In genomic region chr1:61187381-61188100, GRCm38 (mm10) we compare ENCODE assay signal across 17 mouse cellular contexts.
DNase-seq lines count a peak whose midpoint lies in the region.
"Had no signal": no experiment of that assay in that cellular context is flagged by ENCODE, and none has a peak within 500 bp of the region (broad histone marks: within the 10 kb centered on the region; RNA-seq: fewer than 3 reads in every experiment).

No protein-coding gene starts in this region.

- H3K36me3 ChIP-seq in limb, embryonic 10.5 days = no peaks in the 10 kb centered on the region
- H3K36me3 ChIP-seq: embryonic facial prominence, embryonic 10.5 days; heart, embryonic 13.5 days; hindbrain, embryonic 13.5 days had no signal

- H3K4me3 ChIP-seq in limb, embryonic 10.5 days = no peak overlapping the region
- H3K4me3 ChIP-seq: embryonic facial prominence, embryonic 10.5 days; forebrain, embryonic 13.5 days; heart, embryonic 13.5 days; hindbrain, embryonic 13.5 days had no signal

- intact Hi-C loops in gastrocnemius, postnatal 14 days (cut with DNase I; ENCODE audit: low total_unique reads) = loop anchor here (10.0 kb wide), 1 partner anchor 587 kb away; no protein-coding TSS in a partner anchor
- intact Hi-C loops in heart, postnatal 10 days (cut with DNase I) = loop anchor here (10.0 kb wide), 1 partner anchor 1217 kb away; no protein-coding TSS in a partner anchor

- peak; percentile 32 for DNase-seq in gastrocnemius, adult 18-20 months (ENCODE audit: low spot score)
- DNase-seq in gastrocnemius, postnatal 14 days = no peak
- peak; percentile 46 for DNase-seq in heart, adult 8-10 months (ENCODE audit: low spot score)
- DNase-seq in heart, postnatal 10 days = no peak
- peak; percentile 24 for DNase-seq in brain, adult 2 months (ENCODE audit: low read depth, low spot score)
- peak; percentile 15 for DNase-seq in limb, embryonic 10.5 days (ENCODE audit: low spot score)
- no peak for DNase-seq in right cerebral cortex, postnatal 10 days (ENCODE audit: low spot score in 2 of 2)
- DNase-seq: adrenal gland, adult 2 months; cerebellum, adult 2 months; forebrain, postnatal 0 days; kidney, adult 11 months had no signal

- H3K9me3 ChIP-seq in limb, embryonic 10.5 days (replicated peaks) = no peaks in the 10 kb centered on the region
- H3K9me3 ChIP-seq: embryonic facial prominence, embryonic 10.5 days; forebrain, embryonic 13.5 days; heart, embryonic 13.5 days; hindbrain, embryonic 13.5 days had no signal

- H3K4me1 ChIP-seq in limb, embryonic 10.5 days = peaks cover 28% of the 10 kb centered on the region
- H3K4me1 ChIP-seq: forebrain, embryonic 13.5 days; heart, embryonic 13.5 days; hindbrain, embryonic 13.5 days had no signal

- WGBS in limb, embryonic 10.5 days = 88% methylated on average over 6 of the region's 6 CpGs

- H3K27me3 ChIP-seq in limb, embryonic 10.5 days (ENCODE audit: low read depth, poor library complexity, severe bottlenecking) = no peaks in the 10 kb centered on the region
- H3K27me3 ChIP-seq: CH12.LX; heart, embryonic 13.5 days; hindbrain, embryonic 13.5 days had no signal

- no peak overlapping the region for H3K27ac ChIP-seq in limb, embryonic 10.5 days
- H3K27ac ChIP-seq: embryonic facial prominence, embryonic 10.5 days; forebrain, embryonic 13.5 days; heart, embryonic 13.5 days; hindbrain, embryonic 13.5 days; hindbrain, postnatal 0 days had no signal

Comparison
In these comparisons a context has a peak if more than half of its experiments do, and no peak if none do; other contexts are left out.
1. DNase-seq: peak in gastrocnemius, adult 18-20 months (single experiment), heart, adult 8-10 months (single experiment), brain, adult 2 months (single experiment) and limb, embryonic 10.5 days (single experiment); none in gastrocnemius, postnatal 14 days (single experiment), heart, postnatal 10 days (0 of 2) and right cerebral cortex, postnatal 10 days (0 of 2).